Mouse (Mus musculus): Measurements from ENCODE around the gene Bank1.

- TF ChIP-seq POLR2AphosphoS5 (IDR thresholded peaks at IDR 0.05; ENCODE audit: insufficient replicate concordance, low read depth, low read length) (no peak), CTCF (IDR thresholded peaks at IDR 0.05; ENCODE audit: low read depth, low read length) (no peak)
These were observed 4.2 kb upstream of the Bank1 start for GRCm38 (mm10) chr3:136330043-136330442.
